Mouse (Mus musculus): ENCODE results near the gene Ovca2.

GRCm38 (mm10) chr11:75203926-75204325 lies 25.3 kb upstream of the Ovca2 start:
- TF ChIP-seq CTCF (IDR thresholded peaks at IDR 0.05; ENCODE audit: borderline replicate concordance, control insufficient read depth, extremely low read depth, insufficient read depth, low read length, poor library complexity) (no peak), POLR2A (IDR thresholded peaks at IDR 0.05; ENCODE audit: control insufficient read depth, extremely low read depth, insufficient read depth, low read length, poor library complexity) (no peak)

Data from thymus, adult 2 months (tissue).